ENCODE assay signal across 8 mouse cellular contexts in the genomic region with DNA sequence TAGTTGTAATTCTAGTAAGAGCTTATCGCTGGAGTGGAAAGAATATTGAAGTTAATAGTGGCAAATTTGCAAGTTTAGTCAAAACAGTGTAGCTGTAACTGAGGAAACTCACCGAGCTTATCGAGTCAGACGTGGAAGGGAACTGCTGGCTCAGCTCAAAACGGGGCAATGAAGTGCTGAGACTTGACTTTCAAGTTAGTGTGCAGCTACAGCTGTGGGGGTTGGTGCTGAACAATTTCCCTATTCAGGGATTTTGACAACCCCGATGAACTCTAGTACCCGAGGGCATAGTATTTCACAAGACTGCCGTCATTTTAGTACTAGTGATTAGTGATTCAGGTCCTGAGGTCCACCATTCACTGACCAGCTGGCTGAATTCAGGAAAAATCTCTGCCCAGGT. TPM values are rescaled to one million over a fixed set of nuclear protein-coding genes. Genes with fewer than 3 reads are reported as not detected.
DNase-seq lines count a peak whose midpoint lies in the region; TF ChIP-seq lines count a peak whose summit lies in the region.

No protein-coding gene starts in this region.

- DNase-seq in embryo, embryonic 11 days: peak; percentile 5
- no peak for DNase-seq in embryo, embryonic 9.5 days (ENCODE audit: extremely low spot score)
- DNase-seq in left cerebral cortex, adult 9 months (ENCODE audit: low spot score in 2 of 2): peak; percentile 20 to 25
- no peak for DNase-seq in left cerebral cortex, adult 2 months (ENCODE audit: extremely low spot score in 1 of 2, low spot score in 2 of 2)
- DNase-seq in brain, adult 2 months (ENCODE audit: low read depth, low spot score): peak; percentile 67
- DNase-seq in kidney, postnatal 14 days: peak; percentile 56
- no peak for DNase-seq in urinary bladder, adult 18-20 months (ENCODE audit: low spot score in 2 of 2)
- no peak for DNase-seq in Muller cell, postnatal 12 days (ENCODE audit: inconsistent ontology term)

- no peak overlapping the region; the same call in 1 of the 2 replicates for H3K27ac ChIP-seq in left cerebral cortex, adult 2 months

- no peak for TF ChIP-seq CTCF in left cerebral cortex, adult 2 months (IDR thresholded peaks at IDR 0.05)

- no peak overlapping the region for H3K4me3 ChIP-seq in left cerebral cortex, adult 2 months

- intact Hi-C loops in left cerebral cortex, adult 2 months (cut with DNase I): no loop called here

RNA-seq across cellular contexts. Expression of gene Nipa2, which starts 50.9 kb away (rescaled TPM):
- total RNA-seq in left cerebral cortex, adult 2 months (2021): 10 to 100 TPM; 47.7 to 52.3 TPM

Comparison
In these comparisons a context has a peak if more than half of its experiments do, and no peak if none do; other contexts are left out.
1. DNase-seq: peak in embryo, embryonic 11 days (single experiment), left cerebral cortex, adult 9 months (2 of 2), brain, adult 2 months (single experiment) and kidney, postnatal 14 days (single experiment); none in embryo, embryonic 9.5 days (single experiment), left cerebral cortex, adult 2 months (0 of 2), urinary bladder, adult 18-20 months (0 of 2) and Muller cell, postnatal 12 days (single experiment).